28 mouse cellular contexts compared by ENCODE assay signal in the genomic region with DNA sequence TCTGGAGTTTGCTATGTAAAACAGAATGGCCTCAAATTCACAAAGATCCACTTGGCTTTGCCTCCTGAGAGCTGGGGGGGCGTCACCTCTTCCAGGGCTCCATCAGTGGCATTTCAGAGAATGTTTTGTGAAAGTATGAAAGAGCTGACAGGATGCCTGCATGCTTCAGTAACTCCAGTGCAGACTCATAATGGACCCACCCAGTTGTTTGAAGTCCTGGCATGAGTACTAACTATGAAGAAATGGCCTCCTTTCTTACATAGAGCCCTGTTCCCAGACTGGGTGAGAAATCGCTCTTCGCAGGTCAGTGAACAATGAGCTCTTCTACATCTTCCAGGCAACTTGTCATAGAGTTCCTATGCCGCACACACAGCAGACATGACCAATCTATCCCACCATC.
DNase-seq lines count a peak whose midpoint lies in the region; ATAC-seq and TF ChIP-seq lines count a peak whose summit lies in the region.
"Had no signal": no experiment of that assay in that cellular context is flagged by ENCODE, and none has a peak within 500 bp of the region (broad histone marks: within the 10 kb centered on the region; RNA-seq: fewer than 3 reads in every experiment).

No protein-coding gene starts in this region.

- ATAC-seq in forebrain, embryonic 15.5 days (replicated peaks) = no peak
- no peak for ATAC-seq in hindbrain, embryonic 13.5 days (ENCODE audit: low FRiP score)
- no peak for ATAC-seq in hindbrain, embryonic 14.5 days (ENCODE audit: low FRiP score)
- peak; percentile 25; the same call in 1 of the 2 replicates for ATAC-seq in hindbrain, postnatal 0 days
- no peak for ATAC-seq in kidney, embryonic 14.5 days (ENCODE audit: low FRiP score, low TSS enrichment)
- ATAC-seq: intestine, postnatal 0 days had no signal

- H3K9ac ChIP-seq in forebrain, embryonic 15.5 days (replicated peaks) = no peak overlapping the region
- no peak overlapping the region for H3K9ac ChIP-seq in hindbrain, embryonic 13.5 days
- H3K9ac ChIP-seq in hindbrain, embryonic 14.5 days = no peak overlapping the region
- no peak overlapping the region for H3K9ac ChIP-seq in hindbrain, postnatal 0 days (replicated peaks; ENCODE audit: low read length)
- no peak overlapping the region for H3K9ac ChIP-seq in kidney, embryonic 14.5 days (ENCODE audit: low read depth, low read length)
- H3K9ac ChIP-seq: embryonic facial prominence, embryonic 13.5 days; heart, embryonic 12.5 days; heart, embryonic 15.5 days had no signal

- no peak overlapping the region for H3K4me3 ChIP-seq in forebrain, embryonic 15.5 days
- no peak overlapping the region for H3K4me3 ChIP-seq in forebrain, embryonic 10.5 days
- H3K4me3 ChIP-seq in hindbrain, embryonic 13.5 days = no peak overlapping the region
- no peak overlapping the region for H3K4me3 ChIP-seq in hindbrain, embryonic 14.5 days (replicated peaks; ENCODE audit: low read length)
- no peak overlapping the region for H3K4me3 ChIP-seq in hindbrain, postnatal 0 days (ENCODE audit: low read length)
- H3K4me3 ChIP-seq in kidney, embryonic 14.5 days (ENCODE audit: low read length) = no peak overlapping the region
- H3K4me3 ChIP-seq: embryonic facial prominence, embryonic 10.5 days; embryonic facial prominence, embryonic 13.5 days; erythroblast, embryonic 14.5 days; heart, embryonic 12.5 days; heart, embryonic 15.5 days had no signal

- DNase-seq in forebrain, embryonic 10.5 days (ENCODE audit: extremely low spot score, low spot score) = no peak
- DNase-seq in hindbrain, embryonic 14.5 days (ENCODE audit: low spot score) = no peak
- DNase-seq in Muller cell, postnatal 12 days (ENCODE audit: inconsistent ontology term) = peak; percentile 60
- no peak for DNase-seq in hindbrain, postnatal 0 days (ENCODE audit: low spot score)
- DNase-seq: adrenal gland, adult 2 months; adrenal gland, postnatal 14 days; B cell, adult 2 months; cerebellum, adult 11-12 months; cerebellum, adult 8-10 months; cerebellum, postnatal 10 days; cerebellum, postnatal 36 days; embryo, embryonic 11 days; gastrocnemius, postnatal 25 days; heart, adult 18-20 months; heart, postnatal 10 days; heart, postnatal 4 days; kidney, adult 2 months had no signal

- H3K4me2 ChIP-seq in forebrain, embryonic 15.5 days (replicated peaks) = no peak overlapping the region
- no peak overlapping the region for H3K4me2 ChIP-seq in hindbrain, embryonic 13.5 days
- H3K4me2 ChIP-seq in hindbrain, embryonic 14.5 days (replicated peaks) = no peak overlapping the region
- H3K4me2 ChIP-seq in hindbrain, postnatal 0 days (ENCODE audit: low read depth, low read length) = no peak overlapping the region
- no peak overlapping the region for H3K4me2 ChIP-seq in kidney, embryonic 14.5 days (replicated peaks; ENCODE audit: low read depth, low read length)
- H3K4me2 ChIP-seq: embryonic facial prominence, embryonic 13.5 days; heart, embryonic 12.5 days; heart, embryonic 15.5 days had no signal

- H3K27ac ChIP-seq in forebrain, embryonic 15.5 days (replicated peaks) = 0 out of 2 replicates have a peak overlapping the region, but pooled peaks have one; percentile 17
- H3K27ac ChIP-seq in forebrain, embryonic 10.5 days = no peak overlapping the region
- 0 out of 2 replicates have a peak overlapping the region, but pooled peaks have one; percentile 12 for H3K27ac ChIP-seq in hindbrain, embryonic 13.5 days
- no peak overlapping the region; the same call in 1 of the 2 replicates for H3K27ac ChIP-seq in hindbrain, embryonic 14.5 days
- no peak overlapping the region for H3K27ac ChIP-seq in hindbrain, postnatal 0 days
- no peak overlapping the region for H3K27ac ChIP-seq in kidney, embryonic 14.5 days (ENCODE audit: low read depth, low read length)
- H3K27ac ChIP-seq: embryonic facial prominence, embryonic 10.5 days; embryonic facial prominence, embryonic 13.5 days; heart, embryonic 15.5 days had no signal

- peaks cover 41% of the 10 kb centered on the region for H3K4me1 ChIP-seq in forebrain, embryonic 15.5 days
- peaks cover 91% of the 10 kb centered on the region for H3K4me1 ChIP-seq in forebrain, embryonic 10.5 days
- H3K4me1 ChIP-seq in hindbrain, embryonic 13.5 days (replicated peaks) = peaks cover 63% of the 10 kb centered on the region
- peaks cover 32% of the 10 kb centered on the region for H3K4me1 ChIP-seq in hindbrain, embryonic 14.5 days (replicated peaks; ENCODE audit: control insufficient read depth, insufficient read depth, low read length)
- peaks cover 29% of the 10 kb centered on the region for H3K4me1 ChIP-seq in hindbrain, postnatal 0 days (ENCODE audit: insufficient read depth, low read length)
- H3K4me1 ChIP-seq in kidney, embryonic 14.5 days (ENCODE audit: control insufficient read depth, insufficient read depth, low read length) = peaks cover 10% of the 10 kb centered on the region; the same call in 1 of the 2 replicates

- no peaks in the 10 kb centered on the region for H3K36me3 ChIP-seq in forebrain, embryonic 15.5 days
- H3K36me3 ChIP-seq in forebrain, embryonic 10.5 days (replicated peaks) = no peaks in the 10 kb centered on the region
- no peaks in the 10 kb centered on the region for H3K36me3 ChIP-seq in hindbrain, embryonic 13.5 days
- no peaks in the 10 kb centered on the region for H3K36me3 ChIP-seq in hindbrain, embryonic 14.5 days (replicated peaks; ENCODE audit: control insufficient read depth, insufficient read depth)
- no peaks in the 10 kb centered on the region for H3K36me3 ChIP-seq in hindbrain, postnatal 0 days (ENCODE audit: insufficient read depth, low read length)
- H3K36me3 ChIP-seq in kidney, embryonic 14.5 days (ENCODE audit: control insufficient read depth, insufficient read depth, low read length) = no peaks in the 10 kb centered on the region
- H3K36me3 ChIP-seq: embryonic facial prominence, embryonic 10.5 days; embryonic facial prominence, embryonic 13.5 days; G1E; heart, embryonic 12.5 days; heart, embryonic 15.5 days had no signal

- no peaks in the 10 kb centered on the region for H3K9me3 ChIP-seq in forebrain, embryonic 15.5 days
- H3K9me3 ChIP-seq in forebrain, embryonic 10.5 days = no peaks in the 10 kb centered on the region
- H3K9me3 ChIP-seq in hindbrain, embryonic 13.5 days = no peaks in the 10 kb centered on the region
- no peaks in the 10 kb centered on the region for H3K9me3 ChIP-seq in hindbrain, embryonic 14.5 days (ENCODE audit: control insufficient read depth, low read length)
- no peaks in the 10 kb centered on the region for H3K9me3 ChIP-seq in hindbrain, postnatal 0 days (ENCODE audit: low read length)
- H3K9me3 ChIP-seq in kidney, embryonic 14.5 days (ENCODE audit: control insufficient read depth, low read length) = no peaks in the 10 kb centered on the region
- H3K9me3 ChIP-seq: embryonic facial prominence, embryonic 10.5 days; embryonic facial prominence, embryonic 13.5 days; G1E; heart, embryonic 12.5 days; heart, embryonic 15.5 days had no signal

- TF ChIP-seq CTCF in hindbrain, postnatal 0 days (IDR thresholded peaks at IDR 0.05; ENCODE audit: low read depth) = no peak

- WGBS in forebrain, embryonic 15.5 days = 36% methylated on average over 4 of the region's 4 CpGs
- 76% methylated on average over 4 of the region's 4 CpGs for WGBS in forebrain, embryonic 10.5 days
- WGBS in hindbrain, embryonic 13.5 days = 67% methylated on average over 4 of the region's 4 CpGs
- WGBS in hindbrain, embryonic 14.5 days = 53% methylated on average over 4 of the region's 4 CpGs
- WGBS in hindbrain, postnatal 0 days = 47% methylated on average over 4 of the region's 4 CpGs
- 92% methylated on average over 4 of the region's 4 CpGs for WGBS in kidney, embryonic 14.5 days

- H3K27me3 ChIP-seq in forebrain, embryonic 15.5 days = no peaks in the 10 kb centered on the region
- H3K27me3 ChIP-seq in forebrain, embryonic 10.5 days (ENCODE audit: poor library complexity, severe bottlenecking) = peaks cover 9% of the 10 kb centered on the region; the same call in 1 of the 2 replicates
- no peaks in the 10 kb centered on the region for H3K27me3 ChIP-seq in hindbrain, embryonic 13.5 days
- H3K27me3 ChIP-seq in hindbrain, embryonic 14.5 days (ENCODE audit: control insufficient read depth, insufficient read depth, low read length) = no peaks in the 10 kb centered on the region
- H3K27me3 ChIP-seq in hindbrain, postnatal 0 days (ENCODE audit: insufficient read depth, low read length) = no peaks in the 10 kb centered on the region
- H3K27me3 ChIP-seq in kidney, embryonic 14.5 days (ENCODE audit: control insufficient read depth, insufficient read depth, low read length) = no peaks in the 10 kb centered on the region
- H3K27me3 ChIP-seq: CH12.LX; embryonic facial prominence, embryonic 13.5 days had no signal

Comparison
In these comparisons a context has a peak if more than half of its experiments do, and no peak if none do; other contexts are left out.
1. H3K27ac ChIP-seq: peak in forebrain, embryonic 15.5 days (single experiment) and hindbrain, embryonic 13.5 days (single experiment); none in forebrain, embryonic 10.5 days (single experiment), hindbrain, embryonic 14.5 days (single experiment), hindbrain, postnatal 0 days (single experiment) and kidney, embryonic 14.5 days (single experiment).